In the genomic region with DNA sequence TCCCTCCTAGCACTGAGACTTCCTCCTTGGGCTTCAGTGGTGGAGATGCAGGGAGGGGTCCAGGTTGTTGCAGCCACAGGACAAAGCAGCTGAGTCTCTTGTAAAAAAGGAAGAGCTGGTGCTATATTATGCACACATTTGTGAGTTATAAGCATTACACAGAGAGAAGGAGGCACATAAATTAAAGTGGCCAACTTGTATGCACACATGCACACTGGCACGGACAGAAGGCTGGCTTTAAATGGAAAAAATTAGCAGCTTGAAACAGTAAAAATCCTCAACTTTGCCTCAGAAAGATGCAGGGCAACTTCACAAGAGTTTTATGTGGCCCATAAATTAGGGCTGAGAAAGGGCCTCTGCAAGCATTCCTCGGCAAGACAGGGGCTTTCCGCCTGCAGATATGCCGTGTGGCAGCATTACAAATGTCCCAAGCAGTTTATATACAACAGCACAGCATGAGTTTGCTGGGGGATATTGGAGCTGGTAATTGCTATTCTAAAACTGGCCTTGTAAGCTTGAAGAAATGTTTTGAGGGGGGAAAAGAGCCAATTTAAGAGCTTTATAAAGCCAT, we compare ENCODE assay signal across 16 mouse cellular contexts. TPM values are rescaled to one million over a fixed set of nuclear protein-coding genes. Genes with fewer than 3 reads are reported as not detected.
A peak's percentile ranks its signal among the peaks of the same experiment; 100 is the strongest.
DNase-seq lines count a peak whose midpoint lies in the region; ATAC-seq and TF ChIP-seq lines count a peak whose summit lies in the region.
"Had no signal": no experiment of that assay in that cellular context is flagged by ENCODE, and none has a peak within 500 bp of the region (broad histone marks: within the 10 kb centered on the region; RNA-seq: fewer than 3 reads in every experiment).

No protein-coding gene starts in this region.

- no peak for DNase-seq in hindbrain, embryonic 14.5 days (ENCODE audit: low spot score)
- no peak for DNase-seq in left cerebral cortex, adult 2 months (ENCODE audit: extremely low spot score in 1 of 2, low spot score in 2 of 2)
- DNase-seq in left cerebral cortex, adult 9 months (ENCODE audit: low spot score in 2 of 2), result no peak
- peak; percentile 79 for DNase-seq in forelimb bud, embryonic 11.5 days (ENCODE audit: low read depth, low spot score)
- no peak for DNase-seq in thymus, postnatal 10 days (ENCODE audit: low spot score in 2 of 2)
- DNase-seq: heart, postnatal 14 days; right cerebral cortex, postnatal 14 days; thymus, postnatal 25 days had no signal

- no peaks in the 10 kb centered on the region for H3K9me3 ChIP-seq in hindbrain, embryonic 14.5 days (ENCODE audit: control insufficient read depth, low read length)
- H3K9me3 ChIP-seq in hindbrain, embryonic 16.5 days (ENCODE audit: control insufficient read depth, low read length), result no peaks in the 10 kb centered on the region
- no peaks in the 10 kb centered on the region for H3K9me3 ChIP-seq in neural tube, embryonic 14.5 days (ENCODE audit: control insufficient read depth, low read length)
- H3K9me3 ChIP-seq: forebrain, embryonic 15.5 days; hindbrain, embryonic 15.5 days; liver, embryonic 12.5 days; lung, embryonic 15.5 days; megakaryocyte, embryonic 14.5 days had no signal

- 37% methylated on average over 4 of the region's 4 CpGs for WGBS in hindbrain, embryonic 14.5 days
- WGBS in hindbrain, embryonic 16.5 days, result 26% methylated on average over 4 of the region's 4 CpGs
- 10% methylated on average over 4 of the region's 4 CpGs for WGBS in neural tube, embryonic 14.5 days

- no peaks in the 10 kb centered on the region for H3K27me3 ChIP-seq in hindbrain, embryonic 14.5 days (ENCODE audit: control insufficient read depth, insufficient read depth, low read length)
- H3K27me3 ChIP-seq in hindbrain, embryonic 16.5 days (replicated peaks; ENCODE audit: control insufficient read depth, insufficient read depth, low read length), result no peaks in the 10 kb centered on the region
- no peaks in the 10 kb centered on the region for H3K27me3 ChIP-seq in neural tube, embryonic 14.5 days (ENCODE audit: control insufficient read depth, insufficient read depth, low read length)
- H3K27me3 ChIP-seq: forebrain, embryonic 15.5 days; hindbrain, embryonic 15.5 days; liver, embryonic 12.5 days; lung, embryonic 15.5 days had no signal

- H3K4me1 ChIP-seq in hindbrain, embryonic 14.5 days (replicated peaks; ENCODE audit: control insufficient read depth, insufficient read depth, low read length), result peaks cover 29% of the 10 kb centered on the region
- peaks cover 26% of the 10 kb centered on the region for H3K4me1 ChIP-seq in hindbrain, embryonic 16.5 days (ENCODE audit: control insufficient read depth, insufficient read depth, low read depth, low read length)
- peaks cover 27% of the 10 kb centered on the region for H3K4me1 ChIP-seq in neural tube, embryonic 14.5 days (ENCODE audit: control insufficient read depth, insufficient read depth, low read length)
- H3K4me1 ChIP-seq: liver, embryonic 12.5 days; lung, embryonic 15.5 days; megakaryocyte, embryonic 14.5 days had no signal

- 0 out of 2 replicates have a peak overlapping the region, but pooled peaks have one; percentile 33 for H3K27ac ChIP-seq in hindbrain, embryonic 14.5 days
- no peak overlapping the region; the same call in 1 of the 2 replicates for H3K27ac ChIP-seq in hindbrain, embryonic 16.5 days (ENCODE audit: low read depth, low read length)
- H3K27ac ChIP-seq in left cerebral cortex, adult 2 months, result peak overlapping the region; percentile 74
- H3K27ac ChIP-seq in neural tube, embryonic 14.5 days (ENCODE audit: low read depth, low read length), result peak overlapping the region; percentile 60
- H3K27ac ChIP-seq: forebrain, embryonic 15.5 days; hindbrain, embryonic 15.5 days; liver, embryonic 12.5 days; lung, embryonic 15.5 days; stomach, postnatal 0 days had no signal

- no peak overlapping the region for H3K4me2 ChIP-seq in hindbrain, embryonic 14.5 days (replicated peaks)
- H3K4me2 ChIP-seq in hindbrain, embryonic 16.5 days (ENCODE audit: low read length), result no peak overlapping the region
- no peak overlapping the region for H3K4me2 ChIP-seq in neural tube, embryonic 14.5 days (ENCODE audit: low read depth, low read length)
- H3K4me2 ChIP-seq: forebrain, embryonic 15.5 days; hindbrain, embryonic 15.5 days; liver, embryonic 12.5 days; lung, embryonic 15.5 days had no signal

- TF ChIP-seq CTCF in left cerebral cortex, adult 2 months (IDR thresholded peaks at IDR 0.05), result no peak

- intact Hi-C loops in left cerebral cortex, adult 2 months (cut with DNase I), result no loop called here

- no peak for ATAC-seq in hindbrain, embryonic 14.5 days (ENCODE audit: low FRiP score)
- no peak for ATAC-seq in hindbrain, embryonic 16.5 days
- peak; percentile 47; the same call in 1 of the 2 replicates for ATAC-seq in neural tube, embryonic 14.5 days (ENCODE audit: low read depth)
- ATAC-seq: forebrain, embryonic 15.5 days; liver, embryonic 12.5 days had no signal

- no peaks in the 10 kb centered on the region for H3K36me3 ChIP-seq in hindbrain, embryonic 14.5 days (replicated peaks; ENCODE audit: control insufficient read depth, insufficient read depth)
- H3K36me3 ChIP-seq in hindbrain, embryonic 16.5 days (ENCODE audit: control insufficient read depth, insufficient read depth, low read length), result no peaks in the 10 kb centered on the region
- H3K36me3 ChIP-seq in neural tube, embryonic 14.5 days (ENCODE audit: control insufficient read depth, insufficient read depth, low read length), result no peaks in the 10 kb centered on the region
- H3K36me3 ChIP-seq: forebrain, embryonic 15.5 days; hindbrain, embryonic 15.5 days; liver, embryonic 12.5 days; lung, embryonic 15.5 days had no signal

- no peak overlapping the region for H3K9ac ChIP-seq in hindbrain, embryonic 14.5 days
- no peak overlapping the region for H3K9ac ChIP-seq in hindbrain, embryonic 16.5 days (ENCODE audit: low read depth, low read length)
- no peak overlapping the region for H3K9ac ChIP-seq in neural tube, embryonic 14.5 days (replicated peaks; ENCODE audit: low read depth, low read length)
- H3K9ac ChIP-seq: forebrain, embryonic 15.5 days; hindbrain, embryonic 15.5 days; liver, embryonic 12.5 days; lung, embryonic 15.5 days had no signal

- H3K4me3 ChIP-seq in hindbrain, embryonic 14.5 days (replicated peaks; ENCODE audit: low read length), result no peak overlapping the region
- H3K4me3 ChIP-seq in hindbrain, embryonic 16.5 days (ENCODE audit: low read length), result no peak overlapping the region
- no peak overlapping the region for H3K4me3 ChIP-seq in left cerebral cortex, adult 2 months
- H3K4me3 ChIP-seq in neural tube, embryonic 14.5 days (ENCODE audit: low read depth, low read length), result no peak overlapping the region
- H3K4me3 ChIP-seq: forebrain, embryonic 15.5 days; hindbrain, embryonic 15.5 days; liver, embryonic 12.5 days; lung, embryonic 15.5 days; megakaryocyte, embryonic 14.5 days had no signal

RNA-seq across cellular contexts. Expression of a gene that starts 25.4 kb away (rescaled TPM):
- polyA plus RNA-seq in hindbrain, embryonic 14.5 days (2014; fragmentation: Nextera tagmentation; extraction: Ambion mirVana), result 25.1 and 25.8 TPM in 2 replicates
- polyA plus RNA-seq in hindbrain, embryonic 16.5 days (2015; fragmentation: Nextera tagmentation; extraction: Ambion mirVana), result 32.2 and 38.8 TPM in 2 replicates
- 10 to 100 TPM; 79.1 to 84.5 TPM for total RNA-seq in left cerebral cortex, adult 2 months (2021)
- polyA plus RNA-seq in neural tube, embryonic 14.5 days (2014; fragmentation: Nextera tagmentation; extraction: Ambion mirVana), result 33.4 and 39.0 TPM in 2 replicates
